22 mouse cellular contexts compared by ENCODE assay signal in genomic region chr2:160891045-160891444, GRCm38 (mm10). TPM values are rescaled to one million over a fixed set of nuclear protein-coding genes. Genes with fewer than 3 reads are reported as not detected.
DNase-seq lines count a peak whose midpoint lies in the region; ATAC-seq and TF ChIP-seq lines count a peak whose summit lies in the region.
"Had no signal": no experiment of that assay in that cellular context is flagged by ENCODE, and none has a peak within 500 bp of the region (broad histone marks: within the 10 kb centered on the region; RNA-seq: fewer than 3 reads in every experiment).

No protein-coding gene starts in this region.

- H3K4me2 ChIP-seq in lung, embryonic 14.5 days: no peak overlapping the region
- H3K4me2 ChIP-seq in stomach, postnatal 0 days (replicated peaks; ENCODE audit: low read depth): no peak overlapping the region
- H3K4me2 ChIP-seq in midbrain, embryonic 11.5 days: no peak overlapping the region
- H3K4me2 ChIP-seq: embryonic facial prominence, embryonic 12.5 days; forebrain, embryonic 13.5 days; forebrain, embryonic 15.5 days had no signal

- no peak overlapping the region for H3K4me3 ChIP-seq in lung, embryonic 14.5 days (ENCODE audit: low read depth, low read length)
- no peak overlapping the region for H3K4me3 ChIP-seq in lung, adult 2 months (replicated peaks; ENCODE audit: extremely low read depth, low read depth, low read length)
- no peak overlapping the region for H3K4me3 ChIP-seq in stomach, postnatal 0 days (ENCODE audit: low read depth, low read length)
- H3K4me3 ChIP-seq in midbrain, embryonic 11.5 days (ENCODE audit: low read depth, low read length): no peak overlapping the region
- H3K4me3 ChIP-seq: embryonic facial prominence, embryonic 10.5 days; embryonic facial prominence, embryonic 12.5 days; forebrain, embryonic 13.5 days; forebrain, embryonic 15.5 days had no signal

- no peak for ATAC-seq in lung, embryonic 14.5 days (ENCODE audit: insufficient read depth)
- no peak for ATAC-seq in stomach, postnatal 0 days (ENCODE audit: low FRiP score, low TSS enrichment)
- no peak for ATAC-seq in midbrain, embryonic 11.5 days (ENCODE audit: low FRiP score)
- ATAC-seq: activated CD4-positive, CD25-positive, alpha-beta regulatory T cell, adult 4 months; CD4-positive, CD25-positive, alpha-beta regulatory T cell, adult 4 months; forebrain, embryonic 13.5 days; forebrain, embryonic 15.5 days; Patski had no signal

- DNase-seq in lung, embryonic 14.5 days: peak; percentile 19
- no peak for DNase-seq in lung, adult 2 months
- peak; percentile 54 for DNase-seq in urinary bladder, postnatal 14 days (ENCODE audit: low spot score)
- no peak for DNase-seq in urinary bladder, postnatal 10 days (ENCODE audit: low spot score)
- no peak for DNase-seq in stomach, postnatal 0 days (ENCODE audit: low spot score)
- peak; percentile 30 to 38 for DNase-seq in urinary bladder, postnatal 36 days (ENCODE audit: low spot score in 2 of 2)
- DNase-seq in midbrain, embryonic 11.5 days (ENCODE audit: low spot score, missing footprints): no peak
- DNase-seq in cerebellum, postnatal 25 days: no peak
- DNase-seq: B cell, adult 2 months; cerebellum, adult 11 months; cerebellum, adult 18-20 months; cerebellum, adult 8-10 months; cerebellum, adult 9-11 months; cerebellum, postnatal 14 days had no signal

- no peaks in the 10 kb centered on the region for H3K36me3 ChIP-seq in lung, embryonic 14.5 days (ENCODE audit: insufficient read depth)
- no peaks in the 10 kb centered on the region for H3K36me3 ChIP-seq in stomach, postnatal 0 days (ENCODE audit: control insufficient read depth, insufficient read depth, low read length)
- H3K36me3 ChIP-seq in midbrain, embryonic 11.5 days (ENCODE audit: control insufficient read depth, insufficient read depth, low read length): no peaks in the 10 kb centered on the region
- H3K36me3 ChIP-seq: embryonic facial prominence, embryonic 10.5 days; embryonic facial prominence, embryonic 12.5 days; forebrain, embryonic 15.5 days; G1E had no signal

- no peak for TF ChIP-seq EP300 in stomach, postnatal 0 days (optimal IDR thresholded peaks at IDR 0.05)

- WGBS in lung, embryonic 14.5 days: 66% methylated on average over 5 of the region's 5 CpGs
- 67% methylated on average over 5 of the region's 5 CpGs for WGBS in lung, adult 2 months
- 79% methylated on average over 5 of the region's 5 CpGs for WGBS in stomach, postnatal 0 days
- 89% methylated on average over 5 of the region's 5 CpGs for WGBS in midbrain, embryonic 11.5 days

- no peak for TF ChIP-seq CTCF in lung, embryonic 14.5 days (IDR thresholded peaks at IDR 0.05; ENCODE audit: low read depth)
- no peak for TF ChIP-seq CTCF in lung, adult 2 months (IDR thresholded peaks at IDR 0.05; ENCODE audit: insufficient read depth, low read length)
- TF ChIP-seq CTCF in stomach, postnatal 0 days (IDR thresholded peaks at IDR 0.05; ENCODE audit: low read depth): no peak

- no peak overlapping the region for H3K9ac ChIP-seq in lung, embryonic 14.5 days
- no peak overlapping the region for H3K9ac ChIP-seq in stomach, postnatal 0 days (ENCODE audit: low read length)
- H3K9ac ChIP-seq in midbrain, embryonic 11.5 days (ENCODE audit: low read length): no peak overlapping the region
- H3K9ac ChIP-seq: embryonic facial prominence, embryonic 12.5 days; forebrain, embryonic 13.5 days; forebrain, embryonic 15.5 days had no signal

- no peaks in the 10 kb centered on the region for H3K27me3 ChIP-seq in lung, embryonic 14.5 days (ENCODE audit: insufficient read depth, low read length)
- no peaks in the 10 kb centered on the region for H3K27me3 ChIP-seq in stomach, postnatal 0 days (ENCODE audit: control insufficient read depth, insufficient read depth, low read length)
- peaks cover 7% of the 10 kb centered on the region for H3K27me3 ChIP-seq in midbrain, embryonic 11.5 days (ENCODE audit: control insufficient read depth, insufficient read depth, low read length)
- H3K27me3 ChIP-seq: embryonic facial prominence, embryonic 12.5 days; Patski had no signal

- H3K4me1 ChIP-seq in lung, embryonic 14.5 days (ENCODE audit: insufficient read depth): 0 out of 2 replicates have a peak, but pooled peaks cover 4% of the 10 kb centered on the region
- no peaks in the 10 kb centered on the region for H3K4me1 ChIP-seq in lung, adult 2 months (ENCODE audit: control insufficient read depth, insufficient read depth, low read length)
- no peaks in the 10 kb centered on the region for H3K4me1 ChIP-seq in stomach, postnatal 0 days (replicated peaks; ENCODE audit: control insufficient read depth, insufficient read depth)
- peaks cover 3% of the 10 kb centered on the region; the same call in 1 of the 2 replicates for H3K4me1 ChIP-seq in midbrain, embryonic 11.5 days (ENCODE audit: control insufficient read depth, insufficient read depth, low read length)
- H3K4me1 ChIP-seq: embryonic facial prominence, embryonic 12.5 days had no signal

- no peak overlapping the region for H3K27ac ChIP-seq in lung, embryonic 14.5 days (ENCODE audit: low read depth)
- H3K27ac ChIP-seq in stomach, postnatal 0 days (replicated peaks): peak overlapping the region; percentile 61; the same call in 1 of the 2 replicates
- no peak overlapping the region for H3K27ac ChIP-seq in midbrain, embryonic 11.5 days (ENCODE audit: low read depth, low read length)
- H3K27ac ChIP-seq: embryonic facial prominence, embryonic 10.5 days; embryonic facial prominence, embryonic 12.5 days; forebrain, embryonic 13.5 days; forebrain, embryonic 15.5 days had no signal

- TF ChIP-seq POLR2A in lung, adult 2 months (IDR thresholded peaks at IDR 0.05; ENCODE audit: borderline replicate concordance, extremely low read depth, low read depth, low read length): no peak

- no peaks in the 10 kb centered on the region for H3K9me3 ChIP-seq in lung, embryonic 14.5 days (ENCODE audit: low read depth, low read length)
- no peaks in the 10 kb centered on the region for H3K9me3 ChIP-seq in stomach, postnatal 0 days (ENCODE audit: control insufficient read depth, low read length)
- H3K9me3 ChIP-seq in midbrain, embryonic 11.5 days (ENCODE audit: control insufficient read depth, low read length): no peaks in the 10 kb centered on the region
- H3K9me3 ChIP-seq: embryonic facial prominence, embryonic 10.5 days; embryonic facial prominence, embryonic 12.5 days; forebrain, embryonic 13.5 days; forebrain, embryonic 15.5 days; G1E had no signal

RNA-seq across cellular contexts. Expression of gene Lpin3, which starts 10.6 kb away (rescaled TPM):
- 1.5 and 2.5 TPM in 2 replicates for polyA plus RNA-seq in lung, embryonic 14.5 days (2014; fragmentation: Nextera tagmentation; extraction: Ambion mirVana)
- 8.2 and 15.2 TPM in 2 replicates for polyA plus RNA-seq in lung, adult 2 months (2012; rRNA removed)
- 19.4 and 22.0 TPM in 2 replicates for polyA plus RNA-seq in stomach, postnatal 0 days (2015; fragmentation: Nextera tagmentation; extraction: Ambion mirVana)
- 0.10 and 0.21 TPM in 2 replicates for polyA plus RNA-seq in midbrain, embryonic 11.5 days (2014; fragmentation: Nextera tagmentation; extraction: Ambion mirVana)

RNA-seq across cellular contexts. Expression of gene Zhx3, which starts 18.2 kb away (rescaled TPM):
- 12.0 and 13.0 TPM in 2 replicates for polyA plus RNA-seq in lung, embryonic 14.5 days (2014; fragmentation: Nextera tagmentation; extraction: Ambion mirVana)
- polyA plus RNA-seq in lung, adult 2 months (2012; rRNA removed): 11.6 and 14.6 TPM in 2 replicates
- 4.0 and 4.5 TPM in 2 replicates for polyA plus RNA-seq in stomach, postnatal 0 days (2015; fragmentation: Nextera tagmentation; extraction: Ambion mirVana)
- 7.8 and 8.9 TPM in 2 replicates for polyA plus RNA-seq in midbrain, embryonic 11.5 days (2014; fragmentation: Nextera tagmentation; extraction: Ambion mirVana)

RNA-seq across cellular contexts. Expression of gene Emilin3, which starts 21.1 kb away (rescaled TPM):
- polyA plus RNA-seq in lung, embryonic 14.5 days (2014; fragmentation: Nextera tagmentation; extraction: Ambion mirVana): 10.6 and 14.0 TPM in 2 replicates
- 0.03 and 0.08 TPM in 2 replicates for polyA plus RNA-seq in lung, adult 2 months (2012; rRNA removed)
- polyA plus RNA-seq in stomach, postnatal 0 days (2015; fragmentation: Nextera tagmentation; extraction: Ambion mirVana): 7.2 and 8.5 TPM in 2 replicates
- 2.6 and 2.9 TPM in 2 replicates for polyA plus RNA-seq in midbrain, embryonic 11.5 days (2014; fragmentation: Nextera tagmentation; extraction: Ambion mirVana)
- polyA plus RNA-seq: activated CD4-positive, CD25-positive, alpha-beta regulatory T cell, adult 4 months; CD4-positive, CD25-positive, alpha-beta regulatory T cell, adult 4 months; G1E; Patski had no signal

Comparison
In these comparisons a context has a peak if more than half of its experiments do, and no peak if none do; other contexts are left out.
1. DNase-seq: peak in lung, embryonic 14.5 days (single experiment), urinary bladder, postnatal 14 days (single experiment) and urinary bladder, postnatal 36 days (2 of 2); none in lung, adult 2 months (single experiment), urinary bladder, postnatal 10 days (single experiment), stomach, postnatal 0 days (single experiment), midbrain, embryonic 11.5 days (single experiment) and cerebellum, postnatal 25 days (0 of 2).